Mouse (Mus musculus) retina, postnatal 7 days (tissue): ENCODE measurements around the gene Mrm2.

Experiments used
- DNase-seq: peaks from one replicate; pipeline ENCODE4 v3.0.0-alpha.2; 2012; ENCODE audit warnings: low read depth, low spot score

Gene Mrm2

DNA sequence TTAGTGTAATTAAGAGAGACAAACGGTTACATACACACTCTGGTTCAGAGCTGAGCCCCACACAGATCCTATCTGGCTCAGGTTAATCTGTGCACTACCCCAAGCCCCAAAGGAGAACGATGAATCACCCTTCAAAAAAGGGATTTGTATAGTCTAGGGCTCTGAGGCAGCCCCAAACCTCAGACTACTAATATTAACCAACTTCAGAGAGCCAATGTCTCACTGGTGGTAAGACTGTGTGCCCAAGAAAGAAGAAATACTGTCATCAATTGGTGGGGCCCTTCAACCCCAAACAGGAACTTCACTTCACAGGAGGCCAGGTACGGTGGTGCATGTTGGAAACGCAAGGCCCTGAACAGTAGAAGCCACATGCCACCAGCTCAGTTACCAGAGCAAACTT is 13.5 kb upstream of the Mrm2 start:
- DNase-seq: no peak

DNA sequence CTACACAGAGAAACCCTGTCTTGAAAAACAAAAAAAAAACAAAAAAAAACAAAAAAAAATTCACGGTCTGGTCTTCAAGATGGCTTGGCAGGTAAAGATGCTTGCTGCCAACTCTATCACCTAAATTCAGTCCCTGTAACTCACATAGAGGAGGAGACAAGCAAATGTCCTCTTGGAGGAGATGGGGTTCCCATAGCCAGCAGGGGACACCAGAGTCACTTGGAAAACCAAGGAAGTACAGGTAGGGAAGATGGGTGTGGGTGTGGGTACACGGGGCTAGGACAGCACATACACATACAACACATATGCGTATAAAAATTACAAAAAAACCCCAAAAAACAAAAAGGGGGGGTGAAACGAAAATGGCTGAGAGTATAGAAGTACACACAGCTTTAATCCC is 11.2 kb upstream of the Mrm2 start:
- no peak for DNase-seq

DNA sequence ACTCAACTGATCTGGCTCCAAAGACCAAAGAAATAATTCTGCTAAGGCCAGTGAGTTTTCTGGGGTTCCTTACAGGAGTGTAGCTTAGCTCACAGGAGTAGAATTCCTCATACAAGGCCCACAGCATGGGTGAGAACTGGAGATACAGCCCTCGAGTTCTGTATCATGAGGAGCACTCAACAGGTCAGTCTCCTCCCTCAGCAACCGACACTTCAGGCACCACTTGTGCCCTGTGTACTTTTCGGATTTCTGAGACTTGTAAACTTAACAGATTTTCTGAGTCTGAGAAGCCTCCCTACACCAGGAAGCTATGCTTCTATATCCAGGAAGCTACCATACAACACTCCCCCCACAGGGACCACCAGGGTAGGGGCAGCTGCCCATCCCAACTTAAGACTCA is 8.1 kb upstream of the Mrm2 start:
- DNase-seq: no peak

DNA sequence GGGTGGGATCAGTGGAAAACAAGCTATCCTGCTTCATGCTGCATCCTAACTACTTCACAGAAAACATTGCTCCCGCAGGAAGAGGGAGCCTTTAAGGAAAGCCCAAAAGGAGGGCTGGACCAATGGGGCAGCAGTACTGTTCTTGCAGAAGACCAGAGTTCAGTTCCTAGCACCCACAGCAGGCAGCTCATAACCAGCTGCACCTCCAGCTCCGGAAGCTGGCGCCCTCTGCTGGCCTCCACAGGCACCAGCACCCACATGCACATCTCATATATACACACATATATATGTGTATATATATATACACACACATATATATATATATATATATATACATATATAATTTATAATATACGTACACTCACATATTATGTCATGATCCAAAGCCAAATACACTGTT is 7.1 kb upstream of the Mrm2 start:
- no peak for DNase-seq

DNA sequence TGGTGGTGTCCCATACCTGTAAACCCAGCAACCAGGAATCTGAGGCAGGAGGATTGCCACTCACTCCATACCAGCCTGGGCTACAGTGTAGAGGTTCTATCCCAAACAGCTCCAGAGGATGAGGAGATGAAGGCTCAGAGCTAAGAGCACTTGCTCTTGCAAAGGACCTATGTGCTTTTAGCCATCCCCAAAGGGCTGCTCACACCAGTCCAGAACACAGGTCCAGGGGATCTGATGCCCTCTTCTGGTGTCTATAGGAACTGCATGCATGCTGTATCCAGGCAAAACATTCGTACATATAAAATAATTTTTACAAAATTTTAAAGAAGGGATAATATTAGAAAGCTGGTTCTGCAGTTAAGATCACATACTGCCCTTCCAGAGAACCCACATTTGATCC is 5.0 kb upstream of the Mrm2 start:
- DNase-seq: no peak

DNA sequence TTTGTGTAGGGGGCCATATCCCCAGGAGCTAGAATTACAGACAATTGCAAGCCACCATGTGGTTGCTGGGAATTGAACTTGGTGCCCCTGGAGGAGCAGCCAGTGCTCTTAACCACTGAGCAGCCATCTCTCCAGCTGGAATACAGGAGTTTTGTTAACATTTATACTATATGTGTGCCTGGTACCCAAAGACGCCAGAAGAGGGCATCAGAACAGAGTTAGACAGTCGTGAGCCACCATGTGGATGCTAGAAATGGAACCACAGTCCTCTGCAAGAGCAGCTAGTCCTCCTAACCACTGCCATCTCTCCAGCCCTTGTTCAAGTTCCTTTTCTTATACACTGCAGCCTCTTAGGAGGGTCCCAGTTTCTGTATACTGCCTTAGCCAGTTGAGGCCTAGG is 1.9 kb upstream of the Mrm2 start:
- no peak for DNase-seq

DNA sequence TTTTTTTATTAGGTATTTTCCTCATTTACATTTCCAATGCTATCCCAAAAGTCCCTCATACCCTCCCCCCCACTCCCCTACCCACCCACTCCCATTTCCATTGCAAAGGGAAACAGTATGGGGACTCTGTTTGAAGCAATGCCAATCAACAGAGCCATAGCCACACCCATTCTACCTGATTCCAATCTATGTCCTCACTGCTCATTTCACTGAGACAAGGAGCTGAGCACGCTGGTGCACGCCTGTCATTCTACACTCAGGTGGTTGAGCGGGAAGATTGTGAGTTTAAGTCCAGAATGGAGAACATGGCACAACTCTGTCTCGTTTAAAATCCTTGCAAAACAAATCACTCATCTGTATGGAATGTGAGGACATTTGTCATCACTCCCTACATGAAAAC is 821 bp upstream of the Mrm2 start:
- DNase-seq: no peak

DNA sequence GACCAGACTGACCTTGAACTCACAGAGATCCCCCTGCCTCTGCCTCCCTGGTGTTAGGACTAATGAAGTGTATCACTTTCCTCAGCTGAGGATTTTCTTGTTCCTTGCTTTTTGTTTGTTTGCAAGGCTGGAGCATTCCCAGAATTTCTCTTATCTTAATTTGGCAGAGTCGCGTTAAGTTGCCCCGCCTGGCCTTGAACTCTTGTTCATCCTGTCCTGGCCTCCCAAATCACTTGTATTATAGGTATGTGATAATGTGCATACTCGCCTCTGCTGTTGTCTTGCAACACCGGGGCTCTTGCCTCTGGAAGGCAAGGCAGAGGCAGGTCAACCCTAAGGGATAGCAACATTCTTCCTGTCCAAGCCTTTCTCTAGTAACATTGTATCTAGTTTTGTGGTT is 7.6 kb downstream of the Mrm2 start:
- no peak for DNase-seq

DNA sequence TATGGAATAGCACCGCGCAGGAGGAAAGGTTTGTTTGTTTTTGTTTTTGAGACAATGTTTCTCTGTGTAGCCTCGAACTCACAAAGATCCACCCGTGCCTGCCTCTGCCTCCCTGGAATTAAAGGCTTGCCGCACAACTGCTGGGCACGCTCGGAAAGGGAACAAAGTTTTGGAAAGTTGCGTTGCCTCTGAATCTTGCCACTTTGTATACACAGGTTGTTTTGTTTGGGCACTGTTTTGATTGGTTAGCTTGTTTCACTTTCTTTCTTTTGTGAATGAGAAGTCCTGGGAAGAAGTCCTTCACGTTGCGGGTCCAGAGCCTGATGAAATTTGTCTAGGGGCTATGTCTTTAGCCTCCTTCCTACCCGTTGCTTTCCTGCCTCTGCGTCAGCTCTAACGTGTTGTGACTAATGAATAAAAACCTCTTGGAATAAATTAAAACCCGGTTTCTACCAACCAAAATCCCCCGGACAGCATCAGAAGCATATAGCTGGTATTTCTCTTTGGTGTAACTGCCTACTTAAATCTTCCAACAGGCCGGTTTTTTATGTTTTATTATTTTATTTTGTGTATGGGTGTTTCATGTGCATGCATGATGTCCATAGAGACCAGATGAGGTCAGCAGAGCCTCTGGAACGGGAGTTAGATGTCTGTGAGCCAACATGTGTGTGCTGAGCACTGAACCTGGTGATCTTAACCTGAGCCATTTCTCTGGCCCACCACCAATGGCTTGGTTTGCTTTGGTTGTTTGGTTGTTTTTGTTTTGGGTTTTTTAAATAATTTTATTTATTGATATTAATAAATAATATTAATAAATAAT is 9.7 kb downstream of the Mrm2 start:
- DNase-seq: no peak

DNA sequence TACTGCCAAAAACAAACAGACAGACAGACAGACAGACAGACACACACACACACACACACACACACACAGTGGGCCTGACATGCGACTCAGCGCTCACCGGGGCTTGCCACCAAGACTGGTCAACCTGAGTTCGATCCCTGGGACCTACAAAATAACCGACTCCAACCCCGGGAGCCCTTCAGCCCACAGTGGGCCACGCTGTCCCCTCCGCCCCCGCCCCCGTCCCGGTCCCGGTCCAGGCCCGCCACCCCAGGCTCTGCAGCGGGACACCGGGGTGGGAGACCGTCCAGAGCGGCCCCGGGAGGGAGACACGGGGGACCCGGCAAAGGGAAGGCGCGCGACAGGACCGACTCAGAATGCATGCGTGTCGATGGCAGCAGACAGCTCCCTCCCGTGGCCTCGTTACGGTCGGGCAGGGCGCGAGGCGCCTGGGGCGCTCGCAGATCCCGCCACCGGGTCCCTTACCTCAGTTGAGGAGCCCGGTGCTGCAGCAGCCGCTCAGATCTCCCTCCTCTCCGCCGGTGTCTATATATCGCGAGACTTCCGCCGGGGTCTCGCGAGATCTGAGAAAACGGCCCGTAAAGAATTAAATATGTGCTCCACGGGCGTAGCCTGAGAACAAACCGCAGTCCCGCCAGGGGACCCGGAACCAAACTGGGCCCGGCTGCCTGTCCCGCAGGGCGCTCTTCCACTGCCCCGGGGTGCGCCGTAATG is 10.5 kb downstream of the Mrm2 start, which contains the start of the genes Mad1l1 and Nudt1:
Gene Mad1l1 (minus strand): TSS at position 511 of the 714 bp plus-strand sequence.
Gene Nudt1 (plus strand): TSS at position 615 of the 714 bp plus-strand sequence.
- DNase-seq: peak; percentile 91

DNA sequence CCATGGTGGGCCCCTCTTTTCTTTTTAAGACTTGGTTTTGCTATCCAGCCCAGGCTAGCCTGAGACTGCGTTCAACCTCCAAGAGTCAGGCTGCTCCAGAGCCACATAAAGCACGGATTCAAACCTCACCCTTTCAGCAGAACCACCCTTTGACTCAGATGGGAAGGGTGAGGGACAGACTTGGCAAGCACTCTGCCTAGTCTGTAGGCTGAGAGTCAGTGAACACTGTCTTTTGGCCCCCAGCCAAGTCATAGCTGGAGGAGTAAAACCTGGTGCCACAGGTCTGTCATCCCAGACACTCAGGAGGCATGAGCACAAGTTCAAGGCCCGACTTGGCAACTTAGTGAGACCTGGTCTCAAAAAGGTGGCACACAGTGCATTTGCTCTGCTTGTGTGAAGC is 15.0 kb downstream of the Mrm2 start:
- no peak for DNase-seq

DNA sequence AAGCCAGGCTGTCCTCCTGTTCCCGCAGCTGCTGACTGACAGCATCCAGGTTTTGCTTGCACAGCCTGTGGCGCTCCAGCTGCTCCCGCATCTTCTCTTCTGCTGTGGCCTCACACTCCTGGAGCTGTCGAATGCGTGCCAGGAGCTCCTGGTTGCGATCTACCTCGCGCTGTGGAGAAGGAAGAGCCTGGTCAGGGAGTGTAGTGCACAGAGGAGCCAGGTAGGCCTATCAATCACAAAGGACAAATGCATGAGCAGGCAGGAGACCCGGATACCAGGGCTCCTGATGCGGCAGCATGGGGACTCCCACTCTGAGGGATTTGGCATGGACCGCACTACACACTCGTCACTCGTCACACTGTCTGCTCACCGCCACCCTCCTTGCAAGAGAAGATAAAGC is 24.1 kb downstream of the Mrm2 start:
- DNase-seq: no peak

DNA sequence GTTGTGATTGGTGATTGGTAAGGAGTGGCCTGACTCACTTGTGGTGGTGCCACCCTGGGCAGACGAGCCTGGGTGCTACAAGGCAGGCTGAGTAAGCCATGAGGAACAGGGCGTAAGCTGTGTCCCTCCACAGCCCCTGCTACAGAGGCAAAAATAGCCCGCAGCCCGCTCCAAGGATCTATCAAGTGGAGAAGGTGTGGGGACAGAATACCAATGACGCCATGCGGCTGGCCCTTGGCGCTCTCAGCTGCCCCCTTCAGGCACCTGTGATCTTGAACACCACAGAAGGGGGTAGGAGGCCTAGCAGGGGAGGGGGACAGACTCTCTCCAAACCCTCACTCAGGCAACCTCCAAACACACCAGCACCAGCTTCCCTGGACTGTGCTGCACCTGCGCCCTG is 25.7 kb downstream of the Mrm2 start:
- no peak for DNase-seq

DNA sequence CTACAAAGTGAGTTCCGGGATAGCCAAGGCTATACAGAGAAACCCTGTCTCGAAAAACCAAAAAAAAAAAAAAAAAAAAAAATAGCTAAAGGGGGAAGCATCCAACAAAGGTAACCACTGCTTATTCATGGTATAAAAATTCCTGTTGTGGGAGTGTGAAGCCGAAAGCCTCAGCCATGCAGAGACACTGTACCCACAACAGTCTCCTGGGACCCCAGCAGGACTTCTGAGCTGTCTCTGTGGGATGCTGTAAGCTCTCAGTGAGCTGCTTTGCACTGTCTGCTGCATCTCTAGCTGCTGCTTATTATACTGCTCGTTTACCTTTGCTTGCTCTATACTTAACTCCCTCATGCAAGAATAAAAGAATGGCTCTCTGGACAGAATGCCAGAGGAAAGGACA is 33.4 kb downstream of the Mrm2 start:
- DNase-seq: no peak

DNA sequence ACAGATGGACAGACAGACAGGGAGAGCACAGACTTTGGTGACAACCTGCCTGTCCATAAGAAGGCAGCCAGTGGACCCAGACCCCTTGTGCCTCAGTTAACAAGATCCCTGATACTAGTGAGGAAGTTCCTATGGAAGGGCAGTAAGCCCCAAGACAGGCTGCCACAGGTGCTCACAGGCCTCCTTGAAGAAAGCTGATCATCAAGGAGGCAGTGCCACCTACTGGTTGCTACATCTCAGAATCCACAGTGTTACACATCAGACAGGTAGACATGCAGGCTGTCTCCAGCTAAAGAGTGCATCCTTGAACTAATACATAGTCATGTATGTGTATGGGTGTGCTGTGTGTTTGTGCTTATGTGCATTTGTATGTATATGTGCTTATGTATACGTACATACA is 39.5 kb downstream of the Mrm2 start:
- peak; percentile 65 for DNase-seq

DNA sequence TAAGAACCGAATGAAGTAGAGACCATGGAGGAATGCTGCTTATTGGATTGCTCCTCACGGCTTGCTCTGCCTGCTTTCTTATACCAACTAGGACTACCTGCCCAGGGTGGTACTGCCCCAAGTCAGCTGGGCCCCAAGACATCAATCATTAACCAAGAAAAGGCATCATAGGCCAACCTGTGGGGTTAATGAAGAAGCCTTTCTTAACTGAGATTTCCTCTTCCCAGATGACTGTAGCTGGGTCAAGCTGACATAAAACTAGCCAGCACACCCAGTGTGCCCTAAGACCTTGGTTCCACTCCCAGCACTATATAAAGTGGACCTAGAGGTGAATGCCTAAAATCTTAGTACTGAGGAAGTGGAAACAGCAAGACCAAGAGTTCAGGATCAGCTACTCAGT is 42.5 kb downstream of the Mrm2 start:
- no peak for DNase-seq

DNA sequence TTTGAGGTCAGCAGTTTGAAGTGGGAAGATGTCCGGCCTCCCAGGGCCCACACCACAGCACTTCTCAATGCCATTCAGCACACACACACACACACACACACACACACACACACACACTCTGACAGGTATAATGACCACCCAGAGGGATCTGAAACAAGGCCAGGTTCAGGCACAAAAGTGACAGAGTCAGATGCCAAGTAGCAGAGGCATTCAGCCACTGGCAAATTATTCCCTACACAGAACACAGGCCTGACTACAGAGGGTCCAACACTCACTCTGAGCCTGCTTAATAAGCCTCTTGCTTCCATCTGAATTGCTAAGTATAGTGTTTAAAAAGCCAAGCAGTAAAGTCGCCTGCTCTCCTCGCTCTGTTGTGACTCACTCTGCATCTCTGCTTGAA is 43.4 kb downstream of the Mrm2 start:
- DNase-seq: no peak

DNA sequence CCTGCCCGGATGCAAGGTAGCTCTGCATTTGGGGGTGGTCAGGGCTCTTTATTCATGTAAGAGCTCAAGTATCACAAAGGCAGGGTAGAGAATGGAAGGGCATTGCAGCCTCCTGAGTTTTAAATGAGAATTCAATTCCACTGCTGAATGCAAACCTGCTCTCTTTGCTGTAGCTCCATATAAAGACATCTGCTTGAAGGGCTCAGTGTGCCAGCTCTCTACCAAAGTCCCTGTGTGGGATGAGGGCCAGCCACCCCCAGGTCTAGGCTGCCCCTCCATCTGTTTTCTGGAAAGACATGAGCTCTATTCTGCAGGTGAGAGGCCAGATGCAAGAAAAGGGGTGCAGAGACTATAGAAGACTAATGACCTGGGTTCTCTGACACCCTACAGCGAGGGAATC is 46.9 kb downstream of the Mrm2 start:
- no peak for DNase-seq

DNA sequence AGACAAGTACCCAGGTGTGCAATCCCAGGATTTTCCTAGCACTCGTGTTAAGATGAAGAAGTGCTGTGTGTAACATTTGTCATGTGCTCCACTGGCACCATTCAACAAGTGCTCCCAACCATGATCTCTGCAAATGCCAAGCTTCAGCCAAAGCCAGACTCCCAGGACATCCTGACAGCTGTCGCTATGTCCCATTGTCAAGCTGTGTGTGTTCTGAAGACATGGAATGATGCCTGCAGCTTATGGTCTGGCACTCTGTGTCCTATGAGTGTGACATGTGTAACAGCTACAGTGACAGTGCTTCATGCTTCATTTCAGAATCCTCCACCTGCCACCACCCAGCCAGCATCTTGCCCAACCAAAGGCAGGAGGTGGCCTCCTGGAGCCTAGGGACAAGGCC is 47.7 kb downstream of the Mrm2 start:
- DNase-seq: no peak

DNA sequence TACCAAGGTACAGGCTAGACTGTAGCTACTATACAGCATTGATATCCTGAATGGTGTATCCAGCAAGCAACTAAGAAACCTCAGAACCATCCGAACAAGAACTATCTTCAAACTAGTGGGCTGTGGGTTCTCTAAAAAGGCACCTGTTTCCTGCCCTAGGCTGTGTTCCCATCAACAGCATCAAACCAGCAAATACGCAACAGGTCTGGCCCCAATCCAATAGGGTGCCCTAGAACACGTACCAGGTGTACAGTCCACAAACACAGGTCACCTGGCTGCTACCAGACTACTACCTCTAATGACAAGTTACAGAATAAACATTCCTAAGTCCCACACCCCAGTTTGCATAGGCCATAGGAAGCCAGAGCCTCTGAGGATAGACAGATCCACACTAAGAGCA is 48.8 kb downstream of the Mrm2 start:
- no peak for DNase-seq

DNA sequence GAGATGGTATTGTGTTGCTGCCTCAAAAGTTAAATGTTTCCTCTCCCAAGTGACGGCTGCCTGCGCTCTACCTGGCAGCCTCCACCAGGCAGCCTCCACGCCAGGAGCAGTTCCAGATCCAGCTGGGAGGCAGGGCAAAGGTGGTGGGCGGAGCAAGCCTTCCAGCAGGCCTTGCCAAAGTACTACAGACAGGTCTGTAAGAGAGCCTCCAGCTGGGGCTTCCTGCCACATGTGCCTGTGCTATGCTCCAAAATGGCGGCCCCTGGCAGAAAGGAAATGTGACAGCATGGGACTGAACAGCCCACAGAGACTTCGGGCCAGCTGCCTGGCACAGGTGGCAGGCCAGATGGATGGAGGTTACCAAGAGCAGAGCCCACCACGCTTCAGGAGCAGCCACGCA is 49.3 kb downstream of the Mrm2 start:
- no peak for DNase-seq

DNA sequence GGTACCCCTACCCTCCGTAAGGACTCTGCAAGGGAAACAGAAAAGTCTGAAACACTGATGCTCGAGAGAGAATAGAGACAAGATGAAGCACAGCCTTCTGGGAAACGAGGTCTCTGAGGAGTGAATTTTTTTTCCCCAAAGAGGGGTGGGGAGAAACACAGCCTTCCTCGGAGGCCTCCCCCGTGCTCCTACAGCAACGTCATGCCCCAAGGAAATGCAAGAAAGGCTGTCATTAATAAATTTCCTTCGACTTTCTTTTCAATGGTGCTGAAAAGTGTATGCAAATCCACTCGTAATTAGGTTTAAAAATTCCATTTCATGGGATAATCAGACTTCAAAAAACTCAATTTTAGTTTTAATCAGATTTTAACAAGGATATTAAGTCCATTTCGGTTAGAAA is 51.5 kb downstream of the Mrm2 start:
- no peak for DNase-seq
